Mouse (Mus musculus) thymus, postnatal 14 days (tissue): ENCODE measurements at regions not wholly inside any gene's neighbourhood (a gene's known extent, or its start where the extent isn't known, plus 50 kb on each side); places are given as distances from the start of the nearest gene placed in this dataset.
A peak's percentile ranks its signal among the peaks of the same experiment; 100 is the strongest.

Experiments
- DNase-seq: peaks from one replicate; pipeline ENCODE4 v3.0.0; 2021

GRCm38 (mm10) chr6:127348770-127349409, 97.8 kb upstream of the Parp11 start:
- DNase-seq, result no peak

GRCm38 (mm10) chr6:127349479-127350110, 97.0 kb upstream of the Parp11 start:
- DNase-seq, result no peak

GRCm38 (mm10) chr6:127351691-127352090, 94.9 kb upstream of the Parp11 start:
- DNase-seq, result no peak

GRCm38 (mm10) chr6:127355112-127355511, 91.5 kb upstream of the Parp11 start:
- DNase-seq, result no peak

- no peak for DNase-seq
Observed at GRCm38 (mm10) chr6:127356442-127356841, 90.2 kb upstream of the Parp11 start.

GRCm38 (mm10) chr6:127358805-127359204, 87.8 kb upstream of the Parp11 start:
- no peak for DNase-seq

- DNase-seq, result peak; percentile 75
Observed at GRCm38 (mm10) chr6:127359391-127359874, 87.2 kb upstream of the Parp11 start.

- no peak for DNase-seq
Observed at GRCm38 (mm10) chr6:127362166-127362565, 84.5 kb upstream of the Parp11 start.

- DNase-seq, result no peak
Observed at GRCm38 (mm10) chr6:127362966-127363752, 83.5 kb upstream of the Parp11 start.

GRCm38 (mm10) chr6:127363871-127364590, 82.6 kb upstream of the Parp11 start:
- no peak for DNase-seq

GRCm38 (mm10) chr6:127364591-127365187, 82.0 kb upstream of the Parp11 start:
- DNase-seq, result no peak

- DNase-seq, result peak; percentile 14
Observed at GRCm38 (mm10) chr6:127365246-127365645, 81.4 kb upstream of the Parp11 start.

GRCm38 (mm10) chr6:127365651-127366050, 81.0 kb upstream of the Parp11 start:
- no peak for DNase-seq

GRCm38 (mm10) chr6:127373052-127373451, 73.6 kb upstream of the Parp11 start:
- DNase-seq, result no peak

- no peak for DNase-seq
Observed at GRCm38 (mm10) chr6:127373797-127374463, 72.7 kb upstream of the Parp11 start.

GRCm38 (mm10) chr6:127374464-127375143, 72.0 kb upstream of the Parp11 start:
- no peak for DNase-seq

GRCm38 (mm10) chr6:127375144-127375529, 71.5 kb upstream of the Parp11 start:
- DNase-seq, result no peak

- no peak for DNase-seq
Observed at GRCm38 (mm10) chr6:127375711-127376199, 70.9 kb upstream of the Parp11 start.

- DNase-seq, result no peak
Observed at GRCm38 (mm10) chr6:127378701-127379100, 67.9 kb upstream of the Parp11 start.

- peak; percentile 50 for DNase-seq
Observed at GRCm38 (mm10) chr6:127379511-127379910, 67.1 kb upstream of the Parp11 start.
